Mouse (Mus musculus): ENCODE results near the gene Uqcc2. TPM values are rescaled to one million over a fixed set of nuclear protein-coding genes. Genes with fewer than 3 reads are reported as not detected.

Gene Uqcc2
- polyA plus RNA-seq, 1 experiment from 2014 or later, result 353 TPM

DNA sequence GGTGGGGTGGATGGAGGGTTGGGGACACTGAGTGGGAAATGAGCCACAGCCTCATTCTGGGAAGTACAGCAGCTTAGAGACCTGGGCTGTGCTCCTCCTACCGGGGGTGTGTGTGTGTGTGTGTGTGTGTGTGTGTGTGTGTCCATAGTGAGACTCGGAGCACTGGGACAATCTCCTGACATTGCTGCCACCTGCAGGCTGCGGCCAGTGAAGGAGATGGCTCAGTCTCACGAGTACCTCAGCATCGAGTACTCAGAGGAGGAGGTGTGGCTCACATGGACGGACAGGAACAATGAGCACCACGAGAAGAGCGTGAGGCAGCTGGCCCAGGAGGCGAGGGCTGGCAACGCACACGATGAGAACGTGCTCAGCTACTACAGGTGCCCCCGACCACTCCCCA lies 38.0 kb downstream of the Uqcc2 start:
- DNase-seq (peak; percentile 64), ATAC-seq (ENCODE audit: low FRiP score, low TSS enrichment) (no peak)
- WGBS, result 19% methylated on average over 13 of the region's 13 CpGs
- H3K27me3 ChIP-seq (ENCODE audit: control insufficient read depth, insufficient read depth, low read length), result no peaks in the 10 kb centered on the region
- no peaks in the 10 kb centered on the region for H3K9me3 ChIP-seq (ENCODE audit: control insufficient read depth, low read length)
- H3K9ac ChIP-seq (replicated peaks; ENCODE audit: low read length), result no peak overlapping the region
- no peaks in the 10 kb centered on the region for H3K36me3 ChIP-seq (ENCODE audit: control insufficient read depth, insufficient read depth, low read length)
- no peaks in the 10 kb centered on the region for H3K4me1 ChIP-seq (ENCODE audit: control insufficient read depth, insufficient read depth, low read length)
- H3K27ac ChIP-seq (replicated peaks; ENCODE audit: low read depth, low read length), result no peak overlapping the region
- no peak overlapping the region for H3K4me3 ChIP-seq (replicated peaks; ENCODE audit: low read depth, low read length)
- H3K4me2 ChIP-seq (ENCODE audit: low read length), result no peak overlapping the region

DNA sequence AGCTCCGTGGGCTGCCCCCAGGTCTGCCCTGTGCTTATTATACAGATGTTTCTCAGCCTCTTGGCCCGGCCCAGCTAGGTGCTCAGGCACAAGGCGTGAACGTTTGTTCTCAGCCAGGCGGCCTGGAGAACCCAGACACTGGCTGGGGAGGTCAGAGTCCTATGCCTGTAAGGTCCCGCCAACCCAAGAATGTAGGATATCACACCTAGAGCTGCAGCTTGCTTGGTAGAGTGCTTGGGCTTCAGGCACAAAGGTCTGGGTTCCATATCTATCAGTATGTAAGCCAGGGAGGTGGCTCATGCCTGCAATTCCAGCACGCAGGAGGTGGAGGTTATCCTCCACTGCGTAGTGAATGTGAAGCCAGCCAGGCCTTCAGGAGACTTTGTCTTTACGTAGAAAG lies 43.6 kb downstream of the Uqcc2 start:
- 86% methylated on average over 9 of the region's 9 CpGs for WGBS
- no peaks in the 10 kb centered on the region for H3K36me3 ChIP-seq (ENCODE audit: control insufficient read depth, insufficient read depth, low read length)
- no peaks in the 10 kb centered on the region for H3K9me3 ChIP-seq (ENCODE audit: control insufficient read depth, low read length)
- no peak overlapping the region for H3K9ac ChIP-seq (replicated peaks; ENCODE audit: low read length)
- no peak for DNase-seq
- no peaks in the 10 kb centered on the region for H3K27me3 ChIP-seq (ENCODE audit: control insufficient read depth, insufficient read depth, low read length)
- H3K4me1 ChIP-seq (ENCODE audit: control insufficient read depth, insufficient read depth, low read length), result no peaks in the 10 kb centered on the region
- no peak overlapping the region for H3K4me2 ChIP-seq (ENCODE audit: low read length)
- no peak for ATAC-seq (ENCODE audit: low FRiP score, low TSS enrichment)
- H3K4me3 ChIP-seq (replicated peaks; ENCODE audit: low read depth, low read length), result no peak overlapping the region
- no peak overlapping the region for H3K27ac ChIP-seq (replicated peaks; ENCODE audit: low read depth, low read length)

DNA sequence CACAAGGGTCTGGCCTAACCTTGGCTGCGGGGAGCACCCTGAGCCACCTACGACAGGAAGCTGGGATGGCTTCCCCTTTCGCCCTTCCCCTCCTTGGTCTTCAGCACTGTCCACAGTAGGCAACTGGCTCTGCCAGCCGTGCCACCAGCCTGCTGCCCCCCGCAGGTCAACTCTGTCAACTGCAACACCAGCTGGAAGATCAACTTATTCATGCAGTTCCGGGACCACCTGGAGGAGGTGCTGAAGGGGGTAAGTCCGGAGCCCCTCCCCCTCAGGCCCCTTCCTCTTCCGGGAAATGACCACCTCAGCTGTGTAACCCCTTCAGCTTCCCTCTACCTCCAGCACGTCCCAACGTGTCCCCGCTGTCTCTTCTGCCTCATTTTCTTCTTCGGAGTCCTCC lies 46.3 kb downstream of the Uqcc2 start:
- no peaks in the 10 kb centered on the region for H3K4me1 ChIP-seq (ENCODE audit: control insufficient read depth, insufficient read depth, low read length)
- no peaks in the 10 kb centered on the region for H3K9me3 ChIP-seq (ENCODE audit: control insufficient read depth, low read length)
- H3K4me2 ChIP-seq (ENCODE audit: low read length), result no peak overlapping the region
- H3K9ac ChIP-seq (replicated peaks; ENCODE audit: low read length), result no peak overlapping the region
- no peaks in the 10 kb centered on the region for H3K27me3 ChIP-seq (ENCODE audit: control insufficient read depth, insufficient read depth, low read length)
- no peak for ATAC-seq (ENCODE audit: low FRiP score, low TSS enrichment)
- WGBS, result 28% methylated on average over 12 of the region's 12 CpGs
- no peak overlapping the region for H3K27ac ChIP-seq (replicated peaks; ENCODE audit: low read depth, low read length)
- peak; percentile 41 for DNase-seq
- H3K36me3 ChIP-seq (ENCODE audit: control insufficient read depth, insufficient read depth, low read length), result no peaks in the 10 kb centered on the region
- H3K4me3 ChIP-seq (replicated peaks; ENCODE audit: low read depth, low read length), result no peak overlapping the region

DNA sequence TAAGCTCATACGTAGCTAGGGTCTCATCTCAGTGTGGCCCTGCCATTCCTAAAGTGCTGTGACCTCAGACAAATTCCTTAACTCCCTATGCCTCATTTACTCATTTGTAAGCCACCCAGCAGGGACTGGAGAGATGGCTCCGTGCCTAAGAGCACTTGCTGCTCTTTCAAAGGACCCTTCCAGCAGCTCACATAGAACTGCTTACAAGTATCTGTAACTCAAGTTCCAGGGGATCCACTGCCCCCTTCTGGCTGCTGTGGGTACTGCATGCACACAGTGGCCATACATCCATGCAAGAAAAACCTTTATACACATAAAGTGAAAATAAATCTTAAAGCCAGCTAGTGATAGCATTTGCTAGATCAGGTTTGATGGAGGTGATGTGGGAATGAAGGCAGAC lies 48.0 kb downstream of the Uqcc2 start:
- H3K36me3 ChIP-seq (ENCODE audit: control insufficient read depth, insufficient read depth, low read length), result no peaks in the 10 kb centered on the region
- H3K27ac ChIP-seq (replicated peaks; ENCODE audit: low read depth, low read length), result no peak overlapping the region
- H3K9ac ChIP-seq (replicated peaks; ENCODE audit: low read length), result no peak overlapping the region
- no peaks in the 10 kb centered on the region for H3K9me3 ChIP-seq (ENCODE audit: control insufficient read depth, low read length)
- DNase-seq (peak; percentile 50), ATAC-seq (ENCODE audit: low FRiP score, low TSS enrichment) (no peak)
- no peak overlapping the region for H3K4me2 ChIP-seq (ENCODE audit: low read length)
- no peaks in the 10 kb centered on the region for H3K4me1 ChIP-seq (ENCODE audit: control insufficient read depth, insufficient read depth, low read length)
- H3K4me3 ChIP-seq (replicated peaks; ENCODE audit: low read depth, low read length), result no peak overlapping the region
- 66% methylated on average over 2 of the region's 2 CpGs for WGBS
- no peaks in the 10 kb centered on the region for H3K27me3 ChIP-seq (ENCODE audit: control insufficient read depth, insufficient read depth, low read length)

DNA sequence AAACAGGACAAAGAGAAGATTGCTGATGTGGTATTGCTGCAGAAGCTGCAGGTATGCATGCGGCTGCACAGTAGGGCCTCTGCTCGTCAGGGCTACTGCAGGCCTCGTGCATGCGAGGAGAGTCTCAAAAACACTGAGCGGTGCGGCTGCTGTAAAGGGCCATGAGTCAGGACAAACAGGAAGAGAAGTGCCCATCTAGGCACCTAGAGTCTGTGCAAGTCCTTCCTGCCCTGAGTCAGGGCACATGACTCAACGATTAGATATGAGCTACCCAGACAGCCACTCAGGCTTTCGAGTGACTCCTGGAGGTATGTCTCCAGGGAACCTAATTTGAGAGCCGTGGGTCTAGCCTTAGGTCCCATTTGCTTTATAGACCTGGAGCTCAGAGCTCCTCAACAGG lies 50.1 kb downstream of the Uqcc2 start:
- WGBS, result 84% methylated on average over 9 of the region's 9 CpGs
- no peak for DNase-seq
- Histone ChIP-seq H3K9ac (replicated peaks; ENCODE audit: low read length) (no peak overlapping the region), H3K4me3 (replicated peaks; ENCODE audit: low read depth, low read length) (no peak overlapping the region), H3K27me3 (ENCODE audit: control insufficient read depth, insufficient read depth, low read length) (no peaks in the 10 kb centered on the region), H3K9me3 (ENCODE audit: control insufficient read depth, low read length) (no peaks in the 10 kb centered on the region), H3K36me3 (ENCODE audit: control insufficient read depth, insufficient read depth, low read length) (no peaks in the 10 kb centered on the region), H3K4me2 (ENCODE audit: low read length) (no peak overlapping the region), H3K4me1 (ENCODE audit: control insufficient read depth, insufficient read depth, low read length) (no peaks in the 10 kb centered on the region), H3K27ac (replicated peaks; ENCODE audit: low read depth, low read length) (no peak overlapping the region)
- no peak for ATAC-seq (ENCODE audit: low FRiP score, low TSS enrichment)

DNA sequence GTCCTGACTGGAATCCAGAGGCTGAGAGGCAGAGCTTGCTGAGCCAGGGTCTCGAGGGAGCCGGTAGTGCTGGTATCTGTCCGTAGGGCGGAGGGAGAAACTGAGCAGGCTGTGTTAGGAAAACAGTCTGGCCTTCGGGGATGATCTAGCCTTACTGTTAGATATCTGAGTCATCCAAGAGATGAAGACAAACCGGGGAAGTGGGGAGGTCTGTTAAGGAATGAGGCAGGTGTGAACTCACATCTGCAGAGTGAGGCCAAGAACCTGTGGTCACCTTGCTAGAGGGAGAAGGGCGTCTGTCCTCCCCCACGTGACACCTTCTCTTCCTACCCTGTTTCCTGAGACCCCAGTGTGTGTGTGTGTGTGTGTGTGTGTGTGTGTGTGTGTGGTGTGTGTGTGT lies 50.9 kb downstream of the Uqcc2 start:
- Histone ChIP-seq H3K4me2 (ENCODE audit: low read length) (no peak overlapping the region), H3K36me3 (ENCODE audit: control insufficient read depth, insufficient read depth, low read length) (no peaks in the 10 kb centered on the region), H3K9me3 (ENCODE audit: control insufficient read depth, low read length) (no peaks in the 10 kb centered on the region), H3K4me3 (replicated peaks; ENCODE audit: low read depth, low read length) (no peak overlapping the region), H3K9ac (replicated peaks; ENCODE audit: low read length) (no peak overlapping the region), H3K27ac (replicated peaks; ENCODE audit: low read depth, low read length) (no peak overlapping the region), H3K4me1 (ENCODE audit: control insufficient read depth, insufficient read depth, low read length) (no peaks in the 10 kb centered on the region), H3K27me3 (ENCODE audit: control insufficient read depth, insufficient read depth, low read length) (no peaks in the 10 kb centered on the region)
- DNase-seq (no peak), ATAC-seq (ENCODE audit: low FRiP score, low TSS enrichment) (no peak)
- WGBS, result 80% methylated on average over 8 of the region's 8 CpGs

DNA sequence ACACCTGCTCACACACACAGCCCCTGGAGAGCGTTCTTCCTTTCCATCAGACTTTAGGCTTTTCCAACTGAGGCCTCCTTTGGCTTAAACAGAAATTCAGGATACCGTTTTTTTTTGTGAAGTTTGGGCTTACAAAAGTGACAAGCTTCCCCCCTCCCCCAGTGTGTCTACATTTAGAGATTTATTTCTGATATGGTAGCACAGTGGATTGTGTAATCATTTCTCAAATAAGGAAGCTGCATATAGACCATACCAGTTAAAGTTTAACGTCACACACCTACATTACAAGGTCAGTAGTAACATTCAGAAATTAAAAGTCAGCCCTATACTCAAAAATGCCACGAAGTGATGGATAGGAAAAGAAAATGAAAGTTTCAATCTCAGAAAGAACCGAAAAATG lies 51.8 kb downstream of the Uqcc2 start:
- DNase-seq (no peak), ATAC-seq (ENCODE audit: low FRiP score, low TSS enrichment) (no peak)
- WGBS, result 85% methylated on average over 5 of the region's 5 CpGs
- Histone ChIP-seq H3K4me1 (ENCODE audit: control insufficient read depth, insufficient read depth, low read length) (no peaks in the 10 kb centered on the region), H3K36me3 (ENCODE audit: control insufficient read depth, insufficient read depth, low read length) (no peaks in the 10 kb centered on the region), H3K4me3 (replicated peaks; ENCODE audit: low read depth, low read length) (no peak overlapping the region), H3K9ac (replicated peaks; ENCODE audit: low read length) (no peak overlapping the region), H3K27me3 (ENCODE audit: control insufficient read depth, insufficient read depth, low read length) (no peaks in the 10 kb centered on the region), H3K4me2 (ENCODE audit: low read length) (no peak overlapping the region), H3K9me3 (ENCODE audit: control insufficient read depth, low read length) (no peaks in the 10 kb centered on the region), H3K27ac (replicated peaks; ENCODE audit: low read depth, low read length) (no peak overlapping the region)

DNA sequence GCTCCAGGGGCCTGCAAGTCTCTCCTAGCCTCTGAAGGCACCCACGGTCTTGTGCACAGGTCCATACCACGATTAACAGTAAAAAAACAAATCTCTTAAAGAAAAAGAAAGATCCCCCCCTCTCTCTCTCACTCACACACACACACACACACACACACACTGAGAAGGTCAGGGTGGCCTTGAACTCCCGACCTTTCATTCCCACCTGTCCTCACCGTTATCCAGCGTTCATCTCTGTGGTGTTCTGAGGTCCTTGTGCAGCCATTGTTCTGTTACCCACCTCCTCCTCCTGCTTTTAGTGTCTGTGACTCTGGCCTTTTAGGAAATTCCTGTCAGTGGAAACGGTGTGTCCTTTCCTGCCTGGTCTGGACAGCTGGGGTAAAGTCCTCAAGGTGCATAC lies 55.2 kb downstream of the Uqcc2 start:
- no peaks in the 10 kb centered on the region for H3K4me1 ChIP-seq (ENCODE audit: control insufficient read depth, insufficient read depth, low read length)
- no peak overlapping the region for H3K4me2 ChIP-seq (ENCODE audit: low read length)
- ATAC-seq (ENCODE audit: low FRiP score, low TSS enrichment), result no peak
- 90% methylated on average over 6 of the region's 6 CpGs for WGBS
- no peaks in the 10 kb centered on the region for H3K36me3 ChIP-seq (ENCODE audit: control insufficient read depth, insufficient read depth, low read length)
- no peak for DNase-seq
- no peak overlapping the region for H3K9ac ChIP-seq (replicated peaks; ENCODE audit: low read length)
- no peaks in the 10 kb centered on the region for H3K9me3 ChIP-seq (ENCODE audit: control insufficient read depth, low read length)
- H3K4me3 ChIP-seq (replicated peaks; ENCODE audit: low read depth, low read length), result no peak overlapping the region
- no peaks in the 10 kb centered on the region for H3K27me3 ChIP-seq (ENCODE audit: control insufficient read depth, insufficient read depth, low read length)
- H3K27ac ChIP-seq (replicated peaks; ENCODE audit: low read depth, low read length), result no peak overlapping the region

DNA sequence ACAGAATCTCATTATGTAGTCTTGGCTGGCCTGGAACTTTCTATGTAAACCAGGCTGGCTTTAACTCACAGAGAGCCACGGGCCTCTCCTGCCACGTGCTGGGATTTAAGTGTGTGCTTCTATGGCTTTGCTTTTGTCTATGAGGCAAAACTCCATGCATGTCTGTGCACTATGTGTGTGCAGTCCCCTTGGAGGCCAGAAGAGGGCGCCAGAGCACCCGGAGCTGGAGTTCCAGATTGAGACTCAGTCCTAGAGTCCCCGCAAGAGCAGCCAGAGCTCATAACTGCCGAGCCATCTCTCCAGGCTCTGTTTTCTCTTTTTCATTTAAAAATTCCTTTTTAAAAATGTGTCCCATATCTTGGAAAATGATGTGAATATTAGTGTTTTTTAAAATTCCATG lies 55.8 kb downstream of the Uqcc2 start:
- Histone ChIP-seq H3K4me1 (ENCODE audit: control insufficient read depth, insufficient read depth, low read length) (no peaks in the 10 kb centered on the region), H3K36me3 (ENCODE audit: control insufficient read depth, insufficient read depth, low read length) (no peaks in the 10 kb centered on the region), H3K9ac (replicated peaks; ENCODE audit: low read length) (no peak overlapping the region), H3K4me2 (ENCODE audit: low read length) (no peak overlapping the region), H3K27ac (replicated peaks; ENCODE audit: low read depth, low read length) (no peak overlapping the region), H3K9me3 (ENCODE audit: control insufficient read depth, low read length) (no peaks in the 10 kb centered on the region), H3K4me3 (replicated peaks; ENCODE audit: low read depth, low read length) (no peak overlapping the region), H3K27me3 (ENCODE audit: control insufficient read depth, insufficient read depth, low read length) (no peaks in the 10 kb centered on the region)
- 81% methylated on average over 6 of the region's 6 CpGs for WGBS
- ATAC-seq (ENCODE audit: low FRiP score, low TSS enrichment) (no peak), DNase-seq (no peak)

All from midbrain, embryonic 14.5 days (tissue).